Mouse (Mus musculus): ENCODE data around the gene Arhgef7. TPM values are rescaled to one million over a fixed set of nuclear protein-coding genes. Genes with fewer than 3 reads are reported as not detected.

The Arhgef7 gene
- polyA plus RNA-seq, 1 experiment from 2014 or later: 31.6 TPM

GRCm38 (mm10) chr8:11755873-11756272 lies 28.4 kb downstream of the Arhgef7 start:
- H3K27me3 ChIP-seq (replicated peaks; ENCODE audit: insufficient read depth, low read length): no peaks in the 10 kb centered on the region

DNA sequence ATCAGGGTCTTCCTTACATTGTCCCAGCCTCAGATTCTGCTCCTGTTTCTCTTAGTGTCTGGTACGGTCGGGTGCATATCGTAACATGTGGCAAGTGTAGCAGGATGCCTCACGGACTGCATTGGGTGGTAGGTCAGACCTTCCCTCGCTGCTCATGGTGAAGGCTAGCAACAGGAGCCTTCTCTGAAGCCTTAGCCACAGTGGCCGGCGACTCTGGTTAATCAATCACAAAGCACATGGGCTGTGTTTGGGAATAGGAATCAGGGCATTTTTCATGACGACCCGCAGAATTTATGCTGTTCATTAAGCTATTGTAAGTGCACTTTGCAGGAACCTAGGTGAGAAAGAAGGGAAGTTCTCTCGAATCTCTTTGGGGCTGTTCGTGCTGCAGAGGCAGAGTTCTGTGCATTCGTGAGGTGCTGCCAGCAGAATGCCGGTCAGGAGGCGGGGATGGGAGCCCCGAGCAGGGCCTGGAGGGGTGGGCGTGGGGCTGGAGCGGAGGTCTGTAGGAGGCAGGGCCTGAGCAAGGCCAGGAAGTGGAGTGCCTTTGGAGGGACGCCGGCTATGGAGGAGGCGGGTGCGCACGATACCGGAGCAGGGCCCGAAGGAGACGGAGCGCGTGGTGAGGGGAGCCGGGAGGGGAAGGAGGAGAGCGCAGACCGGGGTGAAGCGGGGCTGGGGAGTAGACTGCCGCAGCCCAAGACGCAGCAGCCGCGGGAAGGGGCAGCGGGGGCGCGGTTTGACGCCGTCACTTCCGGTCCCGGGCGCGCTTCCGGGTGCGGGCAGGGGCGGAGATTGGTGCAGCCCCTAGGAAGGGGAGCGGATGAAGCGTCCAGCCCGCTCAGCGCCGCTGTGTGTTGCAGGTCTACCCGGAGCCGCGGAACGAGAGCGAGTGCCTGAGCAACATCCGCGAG lies 30.3 kb downstream of the Arhgef7 start:
- 2% methylated on average over 47 of the region's 59 CpGs for WGBS
- DNase-seq (ENCODE audit: low spot score) (peak; percentile 91), ATAC-seq (peak; percentile 94)
- Histone ChIP-seq H3K4me2 (replicated peaks; ENCODE audit: low read depth, low read length) (peak overlapping the region; percentile 94), H3K9ac (replicated peaks; ENCODE audit: low read depth) (peak overlapping the region; percentile 94), H3K36me3 (ENCODE audit: insufficient read depth, low read length) (no peaks in the 10 kb centered on the region), H3K9me3 (ENCODE audit: low read length) (no peaks in the 10 kb centered on the region), H3K4me3 (ENCODE audit: low read depth, low read length) (peak overlapping the region; percentile 86), H3K27ac (ENCODE audit: low read length) (peak overlapping the region; percentile 87), H3K27me3 (replicated peaks; ENCODE audit: insufficient read depth, low read length) (no peaks in the 10 kb centered on the region), H3K4me1 (ENCODE audit: insufficient read depth, low read depth, low read length) (no peaks in the 10 kb centered on the region)
- TF ChIP-seq EP300 (IDR thresholded peaks at IDR 0.05) (no peak), CTCF (IDR thresholded peaks at IDR 0.05) (no peak)

More at GRCm38 (mm10) chr8:11755873-11756272, 28.4 kb downstream of the Arhgef7 start:
- Histone ChIP-seq H3K9me3 (ENCODE audit: low read length) (no peaks in the 10 kb centered on the region), H3K27ac (ENCODE audit: low read length) (no peak overlapping the region), H3K9ac (replicated peaks; ENCODE audit: low read depth) (no peak overlapping the region), H3K36me3 (ENCODE audit: insufficient read depth, low read length) (no peaks in the 10 kb centered on the region), H3K4me2 (replicated peaks; ENCODE audit: low read depth, low read length) (no peak overlapping the region), H3K4me1 (ENCODE audit: insufficient read depth, low read depth, low read length) (no peaks in the 10 kb centered on the region), H3K4me3 (ENCODE audit: low read depth, low read length) (no peak overlapping the region)
- peak; percentile 89 for DNase-seq (ENCODE audit: low spot score)
- TF ChIP-seq CTCF (IDR thresholded peaks at IDR 0.05) (peak; percentile 76), EP300 (IDR thresholded peaks at IDR 0.05) (no peak)
- no peak for ATAC-seq
- WGBS: 15% methylated on average over 5 of the region's 5 CpGs

DNA sequence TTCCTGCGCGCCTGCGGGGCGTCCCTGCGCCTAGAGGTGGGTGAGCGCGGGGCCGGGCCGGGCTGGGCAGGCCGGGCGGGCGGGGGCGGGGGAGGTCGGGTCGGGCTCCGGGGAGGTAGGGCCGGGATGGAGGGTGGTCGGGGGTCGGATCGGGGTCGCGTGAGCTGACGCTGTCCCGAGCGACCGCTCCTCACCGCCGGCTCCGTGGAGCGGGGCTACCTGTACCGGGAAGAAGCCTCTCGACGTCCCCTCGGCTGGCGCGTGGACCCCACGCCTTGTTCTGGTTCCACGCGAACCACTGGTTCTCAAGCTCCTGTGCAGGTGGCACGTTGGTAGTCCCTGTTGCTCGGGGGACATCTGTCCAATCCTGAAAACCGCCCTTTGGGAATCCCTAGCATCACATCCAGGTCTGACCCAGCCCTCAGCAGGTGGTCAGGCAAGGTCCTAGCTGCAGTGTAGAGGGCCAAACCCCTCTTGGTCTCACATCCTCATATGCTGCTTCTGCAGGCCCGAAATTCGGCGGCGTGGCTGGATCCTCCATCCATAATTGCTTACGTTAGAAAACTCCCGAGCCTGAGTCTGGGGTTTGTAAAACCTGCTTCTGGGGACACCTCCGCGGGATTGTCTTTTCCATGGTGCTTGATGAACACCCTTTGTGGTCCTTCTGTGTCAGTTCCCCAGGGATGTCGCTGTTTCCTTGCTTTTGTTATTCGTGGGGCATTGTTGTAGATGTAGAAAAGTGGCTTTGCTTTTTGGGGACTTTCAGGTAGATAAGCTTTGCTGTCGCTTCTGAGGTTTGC lies 31.2 kb downstream of the Arhgef7 start:
- 2% methylated on average over 42 of the region's 53 CpGs for WGBS
- Histone ChIP-seq H3K9me3 (ENCODE audit: low read length) (no peaks in the 10 kb centered on the region), H3K27ac (ENCODE audit: low read length) (peak overlapping the region; percentile 87), H3K4me1 (ENCODE audit: insufficient read depth, low read depth, low read length) (no peaks in the 10 kb centered on the region), H3K4me3 (ENCODE audit: low read depth, low read length) (peak overlapping the region; percentile 86), H3K27me3 (replicated peaks; ENCODE audit: insufficient read depth, low read length) (no peaks in the 10 kb centered on the region), H3K9ac (replicated peaks; ENCODE audit: low read depth) (peak overlapping the region; percentile 94), H3K36me3 (ENCODE audit: insufficient read depth, low read length) (no peaks in the 10 kb centered on the region), H3K4me2 (replicated peaks; ENCODE audit: low read depth, low read length) (peak overlapping the region; percentile 94)
- DNase-seq (ENCODE audit: low spot score) (no peak), ATAC-seq (no peak; the same call in none of the 2 replicates)
- TF ChIP-seq CTCF (IDR thresholded peaks at IDR 0.05): peak; percentile 43
- no peak for TF ChIP-seq EP300 (IDR thresholded peaks at IDR 0.05)

DNA sequence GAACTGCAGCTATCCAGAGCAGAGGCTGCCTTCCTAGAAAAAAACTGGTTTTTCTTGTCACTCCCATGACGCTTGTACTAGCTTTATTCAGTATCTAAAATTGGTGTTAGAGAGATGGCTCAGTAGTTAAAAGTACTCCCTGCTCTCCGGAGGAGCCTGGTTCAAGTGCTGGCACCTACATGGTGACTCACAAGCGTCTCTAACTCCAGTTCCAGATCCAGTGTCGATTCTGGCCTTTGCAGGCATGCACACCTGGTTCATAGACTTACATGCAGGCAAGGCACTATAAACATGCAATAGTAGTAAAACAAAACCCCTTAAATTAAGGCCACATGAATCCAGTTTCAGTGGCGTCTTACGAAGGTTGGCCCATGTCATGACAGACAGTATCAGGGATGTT lies 34.0 kb downstream of the Arhgef7 start:
- WGBS: 82% methylated on average over 6 of the region's 6 CpGs
- no peaks in the 10 kb centered on the region for H3K4me1 ChIP-seq (ENCODE audit: insufficient read depth, low read depth, low read length)
- DNase-seq (ENCODE audit: low spot score) (no peak), ATAC-seq (no peak)
- H3K36me3 ChIP-seq (ENCODE audit: insufficient read depth, low read length): no peaks in the 10 kb centered on the region
- no peak overlapping the region for H3K4me3 ChIP-seq (ENCODE audit: low read depth, low read length)
- H3K27me3 ChIP-seq (replicated peaks; ENCODE audit: insufficient read depth, low read length): no peaks in the 10 kb centered on the region
- no peaks in the 10 kb centered on the region for H3K9me3 ChIP-seq (ENCODE audit: low read length)
- no peak overlapping the region for H3K27ac ChIP-seq (ENCODE audit: low read length)
- H3K4me2 ChIP-seq (replicated peaks; ENCODE audit: low read depth, low read length): no peak overlapping the region
- TF ChIP-seq CTCF (IDR thresholded peaks at IDR 0.05): no peak
- no peak for TF ChIP-seq EP300 (IDR thresholded peaks at IDR 0.05)
- H3K9ac ChIP-seq (replicated peaks; ENCODE audit: low read depth): no peak overlapping the region

DNA sequence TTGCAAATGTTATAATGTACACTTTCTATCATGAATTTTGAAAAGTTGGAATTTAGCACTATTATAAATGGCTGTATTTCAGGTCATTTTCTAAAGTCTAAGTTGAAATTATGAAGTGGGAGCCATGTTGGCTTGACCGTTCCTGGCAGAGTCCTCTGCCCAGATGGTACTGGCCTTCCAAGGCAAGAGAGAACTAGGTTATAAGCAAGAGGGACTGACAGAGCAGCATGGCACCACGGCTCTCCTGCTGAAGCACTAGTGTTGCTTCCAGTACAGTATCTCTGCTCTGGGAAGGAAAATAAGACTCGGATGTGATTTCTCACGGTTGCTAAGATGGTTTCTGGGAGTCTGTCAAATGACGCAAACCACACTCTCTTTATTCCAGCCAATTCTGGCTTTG lies 34.5 kb downstream of the Arhgef7 start:
- no peak for DNase-seq (ENCODE audit: low spot score)
- ATAC-seq: no peak
- WGBS: 81% methylated on average over 5 of the region's 5 CpGs
- no peaks in the 10 kb centered on the region for H3K9me3 ChIP-seq (ENCODE audit: low read length)
- H3K36me3 ChIP-seq (ENCODE audit: insufficient read depth, low read length): no peaks in the 10 kb centered on the region
- H3K27ac ChIP-seq (ENCODE audit: low read length): no peak overlapping the region
- TF ChIP-seq EP300 (IDR thresholded peaks at IDR 0.05) (no peak), CTCF (IDR thresholded peaks at IDR 0.05) (no peak)
- H3K27me3 ChIP-seq (replicated peaks; ENCODE audit: insufficient read depth, low read length): no peaks in the 10 kb centered on the region
- H3K4me1 ChIP-seq (ENCODE audit: insufficient read depth, low read depth, low read length): no peaks in the 10 kb centered on the region
- H3K9ac ChIP-seq (replicated peaks; ENCODE audit: low read depth): no peak overlapping the region
- no peak overlapping the region for H3K4me2 ChIP-seq (replicated peaks; ENCODE audit: low read depth, low read length)
- no peak overlapping the region for H3K4me3 ChIP-seq (ENCODE audit: low read depth, low read length)

GRCm38 (mm10) chr8:11762821-11763220 lies 35.3 kb downstream of the Arhgef7 start:
- TF ChIP-seq CTCF (IDR thresholded peaks at IDR 0.05) (no peak), EP300 (IDR thresholded peaks at IDR 0.05) (no peak)
- no peaks in the 10 kb centered on the region for H3K27me3 ChIP-seq (replicated peaks; ENCODE audit: insufficient read depth, low read length)
- no peak overlapping the region for H3K4me3 ChIP-seq (ENCODE audit: low read depth, low read length)
- ATAC-seq (no peak), DNase-seq (ENCODE audit: low spot score) (no peak)
- H3K4me2 ChIP-seq (replicated peaks; ENCODE audit: low read depth, low read length): no peak overlapping the region
- H3K9me3 ChIP-seq (ENCODE audit: low read length): no peaks in the 10 kb centered on the region
- H3K9ac ChIP-seq (replicated peaks; ENCODE audit: low read depth): no peak overlapping the region
- H3K27ac ChIP-seq (ENCODE audit: low read length): no peak overlapping the region
- no peaks in the 10 kb centered on the region for H3K4me1 ChIP-seq (ENCODE audit: insufficient read depth, low read depth, low read length)
- H3K36me3 ChIP-seq (ENCODE audit: insufficient read depth, low read length): no peaks in the 10 kb centered on the region
- WGBS: 89% methylated on average over 7 of the region's 7 CpGs
